Mouse (Mus musculus): ENCODE measurements at regions not wholly inside any gene's neighbourhood (a gene's known extent, or its start where the extent isn't known, plus 50 kb on each side); places are given as distances from the start of the nearest gene placed in this dataset.
"Not testable (repeated sequence)": the region's sequence is repeated elsewhere in the genome, so short reads cannot be mapped to it uniquely, and the experiment has no call there.

DNA sequence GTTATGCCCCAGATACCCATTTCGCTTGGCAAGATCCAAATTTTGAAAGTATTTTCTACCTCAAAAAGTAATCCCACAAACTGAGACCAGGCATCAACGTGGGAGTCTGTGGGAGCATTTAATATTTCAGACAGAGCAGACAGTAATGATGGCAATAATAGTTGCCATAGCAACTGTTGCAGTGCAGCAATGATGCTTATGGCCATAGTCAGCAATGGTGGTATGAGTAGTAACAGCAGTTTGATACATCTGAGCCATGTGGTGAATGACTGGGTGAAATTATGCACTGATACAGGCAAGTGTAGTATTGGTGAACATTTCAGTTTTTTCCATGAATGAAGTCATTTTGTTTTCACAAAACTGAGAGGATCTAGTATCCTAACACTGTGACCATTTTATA is 600.8 kb upstream of the Igfbp3 start:
- ATAC-seq (replicated peaks; ENCODE audit: poor library complexity) = no peak

DNA sequence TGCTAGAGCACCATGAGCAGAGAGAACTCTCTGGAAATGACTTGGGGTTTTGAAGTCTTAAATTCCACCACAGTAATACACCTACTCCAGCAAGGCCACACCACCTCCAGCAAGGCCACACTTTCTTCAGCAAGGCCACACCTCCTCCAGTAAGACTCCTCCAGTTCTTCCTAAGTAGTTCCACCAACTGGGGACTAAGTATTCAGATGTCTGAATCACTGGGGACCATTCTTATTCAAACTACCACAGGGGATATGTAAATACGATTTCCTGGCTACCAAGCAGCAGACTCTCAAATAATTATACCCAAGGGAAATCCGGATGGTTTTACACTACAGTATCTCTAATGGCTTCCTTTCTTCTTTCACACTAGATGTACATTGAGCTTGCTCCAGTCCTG is 598.7 kb upstream of the Igfbp3 start:
- ATAC-seq (replicated peaks; ENCODE audit: poor library complexity) = no peak

DNA sequence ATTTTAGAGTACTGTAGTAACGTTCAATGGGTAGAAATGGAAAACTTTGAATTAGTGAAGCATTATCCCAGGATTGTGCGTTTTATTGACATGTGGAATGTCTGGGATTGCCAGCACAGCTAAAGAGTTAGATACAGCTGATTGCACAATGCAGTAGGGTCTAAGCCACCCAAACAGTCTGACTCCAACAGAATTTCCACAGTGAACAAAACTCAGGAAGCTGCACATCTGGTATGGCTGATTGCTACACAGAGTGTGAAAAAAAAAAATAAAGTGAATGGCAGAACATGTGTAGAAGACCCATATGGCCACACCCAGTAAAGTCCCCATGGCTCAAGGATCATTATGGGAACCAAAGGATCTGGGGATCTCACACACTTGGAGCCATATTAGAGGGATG is 596.0 kb upstream of the Igfbp3 start:
- ATAC-seq (replicated peaks; ENCODE audit: poor library complexity) = no peak

DNA sequence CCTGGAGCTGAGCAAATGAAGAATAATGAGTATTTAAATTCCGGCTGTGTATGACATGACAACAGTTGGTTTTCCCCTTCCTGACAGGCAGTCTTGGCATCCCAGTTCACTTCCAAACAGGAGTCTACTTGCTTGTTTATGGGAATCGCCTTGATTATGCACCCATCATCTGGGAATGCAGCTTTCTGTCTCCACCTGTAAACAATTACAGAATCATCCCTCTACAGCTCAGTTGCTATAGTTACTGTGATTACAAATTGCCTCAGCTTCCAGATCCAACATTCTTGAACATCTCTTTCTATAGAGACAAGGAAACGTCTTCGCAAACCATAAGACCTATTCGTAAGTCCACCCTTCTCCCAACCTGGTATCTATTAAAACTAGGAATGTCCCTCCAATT is 582.6 kb upstream of the Igfbp3 start:
- ATAC-seq (replicated peaks; ENCODE audit: poor library complexity) = no peak

DNA sequence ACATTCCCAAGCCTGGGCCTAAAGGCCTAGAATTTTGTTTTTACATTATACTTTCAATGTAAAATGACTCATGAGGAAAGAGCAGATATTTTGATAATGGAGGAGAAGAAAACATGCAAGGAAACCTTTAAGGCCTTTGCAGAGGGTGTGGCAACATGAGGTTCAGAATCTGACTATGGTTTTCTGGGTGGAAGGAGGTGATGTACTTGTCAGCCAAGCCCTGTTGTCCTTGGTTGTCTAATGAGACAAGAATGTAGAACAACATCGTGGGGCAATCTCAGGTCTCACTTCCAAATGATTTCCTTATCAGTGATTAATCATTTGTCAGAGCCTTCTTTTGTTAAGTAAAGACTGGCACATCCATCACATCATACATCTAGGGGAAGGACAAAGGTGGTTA is 580.5 kb upstream of the Igfbp3 start:
- ATAC-seq (replicated peaks; ENCODE audit: poor library complexity) = no peak

DNA sequence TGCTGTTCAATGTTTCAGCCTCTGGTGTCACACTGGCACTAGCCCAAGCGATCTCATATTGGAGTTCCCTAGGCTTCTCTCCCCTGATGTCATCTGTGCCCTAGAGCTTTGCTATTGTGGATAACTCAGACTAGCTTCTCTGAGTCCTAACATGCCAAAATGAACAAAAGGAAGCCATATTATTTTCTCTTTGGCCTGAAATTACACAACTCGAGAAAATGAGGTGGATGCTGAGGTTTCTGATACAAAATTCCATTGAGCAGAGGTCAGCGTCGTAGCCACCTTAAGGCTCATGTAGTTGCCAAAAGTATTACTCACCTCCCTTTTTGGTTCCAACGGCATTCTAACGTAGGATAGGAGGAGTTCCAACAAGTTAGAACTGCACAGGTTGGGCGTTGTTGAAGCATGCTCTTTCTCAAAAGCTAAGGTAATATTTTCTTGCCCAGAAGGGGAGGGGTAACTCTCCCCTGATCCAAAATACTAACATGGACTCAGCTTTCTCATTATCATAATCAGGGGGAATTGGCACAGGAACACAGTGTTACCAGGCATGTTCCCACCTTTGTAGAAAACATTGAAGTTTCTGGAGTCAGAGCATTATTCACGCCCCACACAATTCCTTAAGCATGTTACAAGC is 566.9 kb upstream of the Igfbp3 start:
- no peak for ATAC-seq (replicated peaks; ENCODE audit: poor library complexity)

DNA sequence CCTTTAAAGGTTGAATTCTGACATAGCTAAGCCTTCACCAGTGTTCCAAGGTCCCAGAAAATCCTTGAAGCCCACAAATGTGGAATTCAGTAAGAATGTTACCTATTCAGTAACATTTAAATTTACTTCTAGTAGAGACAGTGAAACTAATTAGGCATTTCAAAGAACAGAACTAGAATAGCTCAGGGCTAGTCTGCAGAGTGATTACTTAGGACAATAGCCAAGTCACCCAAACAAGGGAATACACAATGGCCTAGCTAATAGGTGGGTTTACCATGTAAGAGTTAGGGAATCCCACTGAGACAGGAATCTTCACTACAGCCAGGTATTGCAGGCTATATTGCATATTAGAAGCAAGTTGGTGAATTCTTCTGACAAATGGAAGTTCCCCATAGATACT is 561.6 kb upstream of the Igfbp3 start:
- not testable (repeated sequence) for ATAC-seq (replicated peaks; ENCODE audit: poor library complexity)

DNA sequence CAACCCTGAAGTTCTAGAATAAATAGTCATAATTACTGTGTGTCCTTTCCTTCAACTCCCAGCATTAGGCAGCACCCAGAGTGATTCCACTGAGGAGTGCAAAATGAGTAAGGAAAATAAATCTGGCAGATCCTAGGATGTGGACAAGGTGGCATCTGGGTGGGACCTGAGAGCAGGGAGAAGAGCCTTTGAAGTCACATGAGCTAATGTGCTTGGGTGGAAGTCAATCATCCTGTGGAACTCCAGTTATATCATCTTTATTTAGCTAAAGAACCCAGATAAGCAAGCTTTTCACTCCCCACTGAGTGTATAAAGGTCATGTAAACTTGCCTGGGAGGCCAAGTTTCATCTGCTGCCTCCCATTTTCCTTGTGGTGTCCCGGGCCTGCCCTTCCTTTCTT is 551.6 kb upstream of the Igfbp3 start:
- no peak for ATAC-seq (replicated peaks; ENCODE audit: poor library complexity)

DNA sequence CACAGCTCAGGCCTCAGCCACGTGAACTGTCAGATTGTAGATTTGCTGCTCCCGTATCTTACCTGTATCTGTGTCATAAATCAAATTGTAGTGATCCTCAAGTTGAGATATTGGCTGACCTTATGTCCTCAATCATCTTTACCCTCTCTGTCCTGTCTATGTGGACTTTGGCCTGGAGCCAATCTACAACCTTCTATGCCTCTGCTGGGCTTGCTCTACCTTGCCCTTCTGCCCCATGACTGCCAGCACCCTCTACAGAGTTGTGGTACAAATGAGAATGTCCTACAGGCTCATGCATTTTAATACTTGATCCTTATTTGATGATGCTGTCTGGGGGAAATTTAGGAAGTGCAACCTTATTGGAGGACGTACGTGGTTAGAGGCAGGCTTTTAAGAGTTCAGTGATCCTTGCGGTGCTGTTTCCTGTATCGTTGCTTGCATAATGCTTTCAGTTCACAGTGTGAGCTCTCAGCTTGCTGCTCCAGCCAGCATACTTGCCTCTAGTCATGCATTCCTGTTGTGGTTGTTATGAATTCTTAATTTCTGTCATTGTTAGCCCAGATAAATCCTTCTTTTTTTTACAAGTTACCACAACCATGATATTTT is 545.2 kb upstream of the Igfbp3 start:
- ATAC-seq (replicated peaks; ENCODE audit: poor library complexity) = peak; percentile 96
